Mouse (Mus musculus) heart, postnatal 0 days (tissue): ENCODE results near the gene Wwox.

Experiments
- CTCF ChIP-seq: IDR thresholded peaks from 2 replicates; pipeline ENCODE4 v1.5.1; 2016; ENCODE audit warnings: antibody characterized with exemption, control low read depth, low read depth
- EP300 ChIP-seq: IDR thresholded peaks from 2 replicates; pipeline ENCODE4 v1.6.1; 2016; ENCODE audit warnings: antibody characterized with exemption, low read depth

DNA sequence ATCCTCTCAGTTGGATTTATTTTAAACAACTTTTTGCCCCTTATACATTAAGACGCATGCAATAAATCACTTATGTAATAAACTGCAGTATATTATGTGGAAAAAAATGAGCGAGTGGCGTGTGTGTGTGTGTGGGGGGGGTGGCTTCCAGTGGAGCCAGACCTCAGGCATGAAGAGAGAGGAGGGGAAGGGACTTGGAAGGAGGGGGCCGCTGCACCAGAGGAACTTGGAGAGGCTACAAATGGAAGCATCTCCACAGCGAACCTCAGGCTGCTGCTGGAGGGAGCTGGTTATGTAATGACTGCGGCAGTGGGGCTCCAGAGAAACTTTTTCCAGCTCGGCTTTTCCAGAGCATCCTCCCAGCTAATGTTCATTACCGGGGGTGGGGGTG lies 719.3 kb downstream of the Wwox start:
- TF ChIP-seq CTCF (no peak), EP300 (no peak)
